Mouse (Mus musculus): ENCODE measurements around the gene Nxph3. TPM values are rescaled to one million over a fixed set of nuclear protein-coding genes. Genes with fewer than 3 reads are reported as not detected.
A peak's percentile ranks its signal among the peaks of the same experiment; 100 is the strongest.

Gene Nxph3
- polyA plus RNA-seq, 1 experiment = not detected

DNA sequence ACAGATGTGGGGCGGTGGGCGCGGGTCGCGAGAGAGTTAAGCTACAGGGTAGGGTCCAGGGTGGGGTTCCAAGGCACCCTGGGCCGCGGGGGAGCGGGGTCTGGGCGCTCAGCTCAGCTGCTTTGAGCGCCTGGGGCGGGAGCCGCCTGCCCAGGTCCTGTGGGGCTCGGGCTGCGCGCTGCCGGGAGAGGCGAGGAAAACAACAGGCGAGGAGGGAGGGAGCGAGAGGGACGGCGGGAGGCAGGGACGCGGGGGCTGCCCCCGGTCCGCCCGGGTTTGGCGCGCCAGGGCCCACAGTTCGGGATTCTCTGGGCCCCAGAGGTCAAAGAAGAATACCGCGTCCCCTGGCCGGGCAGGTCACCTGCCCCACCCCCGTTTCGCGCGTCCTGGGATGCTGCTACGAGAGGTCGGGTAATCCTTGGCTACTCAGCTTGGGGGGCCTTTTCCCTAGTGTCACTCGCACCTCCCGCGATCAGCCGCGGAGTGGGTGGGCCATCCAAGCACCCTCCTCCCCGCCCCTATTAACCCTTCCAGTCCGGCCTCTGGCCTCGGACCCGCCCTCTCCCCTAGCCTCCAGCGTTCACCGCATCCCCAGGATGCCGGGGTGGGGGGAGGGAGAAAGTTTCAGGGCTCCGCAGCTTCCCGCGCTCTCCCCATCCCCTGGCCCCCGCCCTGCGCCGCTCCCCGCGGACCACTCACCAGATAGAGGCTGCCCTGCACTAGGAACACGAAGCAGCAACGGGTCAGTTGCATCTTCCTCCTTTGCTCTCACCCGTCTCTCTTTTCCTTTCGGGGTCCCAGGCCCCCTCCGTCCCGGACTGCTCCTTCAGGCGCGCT lies 691 bp downstream of the Nxph3 start:
- Histone ChIP-seq H3K27ac (ENCODE audit: insufficient read depth, low read depth, low read length) (no peak overlapping the region), H3K4me1 (ENCODE audit: control insufficient read depth, insufficient read depth, low read length) (peaks cover 21% of the 10 kb centered on the region), H3K4me3 (ENCODE audit: insufficient read depth, low read depth, low read length) (peak overlapping the region; percentile 47)
- TF ChIP-seq CTCF (IDR thresholded peaks at IDR 0.05; ENCODE audit: insufficient read depth, low read depth, low read length) (no peak), POLR2A (IDR thresholded peaks at IDR 0.05; ENCODE audit: insufficient read depth, low read depth, low read length) (no peak)
- 2% methylated on average over 66 of the region's 66 CpGs for WGBS

- H3K4me3 ChIP-seq (ENCODE audit: insufficient read depth, low read depth, low read length) = no peak overlapping the region
- 80% methylated on average over 6 of the region's 6 CpGs for WGBS
- H3K27ac ChIP-seq (ENCODE audit: insufficient read depth, low read depth, low read length) = no peak overlapping the region
- H3K4me1 ChIP-seq (ENCODE audit: control insufficient read depth, insufficient read depth, low read length) = peaks cover 34% of the 10 kb centered on the region
- TF ChIP-seq POLR2A (IDR thresholded peaks at IDR 0.05; ENCODE audit: insufficient read depth, low read depth, low read length) (no peak), CTCF (IDR thresholded peaks at IDR 0.05; ENCODE audit: insufficient read depth, low read depth, low read length) (no peak)
These were observed 2.0 kb downstream of the Nxph3 start for GRCm38 (mm10) chr11:95512383-95512782.

DNA sequence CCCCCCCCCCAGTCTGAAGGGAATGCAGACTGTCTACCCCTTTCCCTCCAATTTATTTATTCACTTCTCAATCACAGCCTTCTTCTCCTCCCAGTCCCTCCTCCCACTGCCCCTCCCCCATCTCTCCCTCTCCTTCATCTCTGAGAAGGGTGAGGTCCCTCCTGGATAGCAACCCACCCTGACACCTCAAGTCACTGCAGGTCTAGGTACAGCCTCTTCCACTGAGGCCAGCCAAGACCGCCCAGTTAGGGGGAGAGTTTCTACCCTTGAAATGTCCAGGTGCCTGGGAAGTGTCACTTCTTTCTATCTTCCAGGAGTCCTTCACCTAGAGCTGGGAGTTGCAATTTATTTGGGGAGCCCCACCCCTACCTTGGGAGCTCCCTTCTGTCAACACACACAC lies 2.5 kb downstream of the Nxph3 start:
- no peak overlapping the region for H3K27ac ChIP-seq (ENCODE audit: insufficient read depth, low read depth, low read length)
- TF ChIP-seq POLR2A (IDR thresholded peaks at IDR 0.05; ENCODE audit: insufficient read depth, low read depth, low read length) (no peak), CTCF (IDR thresholded peaks at IDR 0.05; ENCODE audit: insufficient read depth, low read depth, low read length) (no peak)
- peaks cover 39% of the 10 kb centered on the region for H3K4me1 ChIP-seq (ENCODE audit: control insufficient read depth, insufficient read depth, low read length)
- no peak overlapping the region for H3K4me3 ChIP-seq (ENCODE audit: insufficient read depth, low read depth, low read length)
- 96% methylated on average over 1 of the region's 1 CpGs for WGBS

DNA sequence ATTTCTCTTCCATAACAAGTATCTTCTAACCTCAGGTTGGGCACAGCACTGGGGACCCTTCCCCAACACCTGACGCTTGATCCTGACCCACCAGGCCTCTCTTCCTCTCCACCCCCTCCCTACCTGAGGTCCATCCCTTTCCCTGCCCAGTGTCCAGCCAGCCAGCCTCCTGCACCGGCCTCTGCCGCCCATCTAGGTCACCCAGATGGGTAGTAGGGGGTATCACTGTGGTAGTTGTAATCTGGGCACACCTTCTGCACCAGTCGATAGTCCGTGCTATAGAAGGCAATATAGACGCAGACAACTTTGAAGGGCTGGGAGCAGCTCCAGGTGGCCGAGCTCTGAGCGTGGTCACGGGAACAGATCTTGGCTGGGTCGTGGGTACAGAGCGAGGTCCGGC lies 3.7 kb downstream of the Nxph3 start:
- Histone ChIP-seq H3K4me3 (ENCODE audit: insufficient read depth, low read depth, low read length) (no peak overlapping the region), H3K4me1 (ENCODE audit: control insufficient read depth, insufficient read depth, low read length) (peaks cover 43% of the 10 kb centered on the region), H3K27ac (ENCODE audit: insufficient read depth, low read depth, low read length) (no peak overlapping the region)
- 95% methylated on average over 12 of the region's 12 CpGs for WGBS
- TF ChIP-seq CTCF (IDR thresholded peaks at IDR 0.05; ENCODE audit: insufficient read depth, low read depth, low read length) (no peak), POLR2A (IDR thresholded peaks at IDR 0.05; ENCODE audit: insufficient read depth, low read depth, low read length) (no peak)

DNA sequence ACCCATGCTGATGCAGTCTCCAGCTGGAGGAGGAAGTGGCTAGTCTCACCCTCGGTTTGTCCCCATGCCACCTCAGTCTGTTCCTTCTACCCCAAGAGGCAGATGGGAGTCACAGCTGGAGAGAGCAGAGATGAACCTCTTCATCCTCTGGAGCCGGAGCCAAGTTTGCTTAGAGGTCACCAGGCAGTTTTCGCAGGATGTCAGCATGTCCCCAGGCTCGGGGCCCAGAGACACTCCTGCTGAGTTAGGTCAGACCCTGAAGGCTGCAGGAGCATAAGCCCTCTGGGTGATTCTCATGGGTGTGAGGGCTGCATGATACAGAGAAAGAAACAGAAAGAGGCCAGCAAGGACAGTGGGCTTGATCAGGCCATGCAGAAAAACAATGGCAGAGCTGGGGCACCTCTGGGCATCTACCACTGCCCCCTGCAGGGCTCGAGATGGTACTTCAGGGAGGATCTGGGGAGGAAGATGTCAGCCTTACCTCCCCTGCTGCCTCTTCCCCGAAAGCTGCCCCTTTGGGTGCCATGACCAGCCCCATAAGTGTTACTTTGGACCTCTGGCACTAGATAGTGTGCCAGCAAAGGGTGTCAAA lies 5.1 kb downstream of the Nxph3 start:
- Histone ChIP-seq H3K4me3 (ENCODE audit: insufficient read depth, low read depth, low read length) (no peak overlapping the region), H3K4me1 (ENCODE audit: control insufficient read depth, insufficient read depth, low read length) (peaks cover 38% of the 10 kb centered on the region), H3K27ac (ENCODE audit: insufficient read depth, low read depth, low read length) (no peak overlapping the region)
- WGBS = 78% methylated on average over 6 of the region's 6 CpGs
- TF ChIP-seq CTCF (IDR thresholded peaks at IDR 0.05; ENCODE audit: insufficient read depth, low read depth, low read length) = no peak
- no peak for TF ChIP-seq POLR2A (IDR thresholded peaks at IDR 0.05; ENCODE audit: insufficient read depth, low read depth, low read length)

DNA sequence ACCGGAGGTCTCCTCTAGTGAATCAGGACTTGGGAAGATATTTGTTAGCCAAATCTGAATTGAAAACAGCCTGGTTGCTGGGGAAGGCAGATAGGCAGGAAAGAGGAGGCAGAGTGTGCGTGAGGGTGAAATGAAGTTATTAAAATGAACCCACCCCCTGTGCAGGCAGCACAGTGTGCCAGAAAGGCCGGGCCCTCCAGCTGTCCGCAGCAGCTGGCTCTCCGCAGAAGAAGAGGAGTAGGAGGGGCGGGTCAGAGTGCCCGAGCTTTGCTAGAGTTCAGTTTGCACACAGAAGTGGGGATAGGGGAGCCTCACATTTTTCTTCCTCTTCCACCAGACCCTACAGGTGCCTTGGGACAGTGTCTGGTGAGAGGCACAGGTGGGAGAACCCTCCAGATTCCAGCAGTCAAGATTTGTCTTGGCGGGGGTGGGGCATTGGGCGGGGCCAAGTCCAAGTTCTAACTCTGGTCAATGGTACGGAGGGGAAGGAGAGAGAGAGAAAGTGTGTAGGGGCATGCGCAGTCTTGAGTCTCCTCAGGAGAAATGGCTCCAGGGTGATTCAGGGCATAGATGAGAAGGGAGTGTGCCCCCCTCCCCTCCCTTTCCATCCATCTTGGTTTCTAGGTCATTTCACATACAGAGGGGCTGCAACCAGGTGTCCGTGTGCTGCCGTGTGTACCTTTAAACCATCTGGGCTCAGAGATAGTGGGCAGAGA lies 6.0 kb downstream of the Nxph3 start:
- WGBS = 54% methylated on average over 13 of the region's 13 CpGs

DNA sequence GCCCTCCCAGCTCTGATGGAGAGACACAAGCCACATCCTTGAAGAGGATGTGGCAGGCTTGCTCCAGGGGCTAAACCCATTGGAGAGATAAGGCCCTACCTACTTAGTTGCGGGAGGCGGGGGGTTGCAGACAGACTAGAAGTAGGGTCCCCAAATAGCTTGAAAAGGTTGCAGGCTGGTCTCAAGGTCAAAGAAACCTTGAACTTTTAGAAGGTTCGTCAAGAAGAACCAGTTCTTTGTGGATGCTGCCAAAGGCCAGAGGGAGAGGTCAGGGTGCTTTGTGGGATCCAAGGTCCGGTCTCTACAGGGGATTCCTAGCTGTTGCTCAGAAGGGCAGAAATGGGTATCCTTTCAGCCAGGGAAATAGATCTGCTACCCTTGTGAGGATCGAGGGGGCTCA lies 6.6 kb downstream of the Nxph3 start:
- WGBS = 77% methylated on average over 5 of the region's 5 CpGs
- peaks cover 28% of the 10 kb centered on the region for H3K4me1 ChIP-seq (ENCODE audit: control insufficient read depth, insufficient read depth, low read length)
- TF ChIP-seq POLR2A (IDR thresholded peaks at IDR 0.05; ENCODE audit: insufficient read depth, low read depth, low read length) (no peak), CTCF (IDR thresholded peaks at IDR 0.05; ENCODE audit: insufficient read depth, low read depth, low read length) (no peak)
- H3K27ac ChIP-seq (ENCODE audit: insufficient read depth, low read depth, low read length) = no peak overlapping the region
- no peak overlapping the region for H3K4me3 ChIP-seq (ENCODE audit: insufficient read depth, low read depth, low read length)

More for the DNA sequence above, 6.0 kb downstream of the Nxph3 start:
- no peak overlapping the region for H3K4me3 ChIP-seq (ENCODE audit: insufficient read depth, low read depth, low read length)
- TF ChIP-seq CTCF (IDR thresholded peaks at IDR 0.05; ENCODE audit: insufficient read depth, low read depth, low read length) (no peak), POLR2A (IDR thresholded peaks at IDR 0.05; ENCODE audit: insufficient read depth, low read depth, low read length) (no peak)
- no peak overlapping the region for H3K27ac ChIP-seq (ENCODE audit: insufficient read depth, low read depth, low read length)
- H3K4me1 ChIP-seq (ENCODE audit: control insufficient read depth, insufficient read depth, low read length) = peaks cover 30% of the 10 kb centered on the region

DNA sequence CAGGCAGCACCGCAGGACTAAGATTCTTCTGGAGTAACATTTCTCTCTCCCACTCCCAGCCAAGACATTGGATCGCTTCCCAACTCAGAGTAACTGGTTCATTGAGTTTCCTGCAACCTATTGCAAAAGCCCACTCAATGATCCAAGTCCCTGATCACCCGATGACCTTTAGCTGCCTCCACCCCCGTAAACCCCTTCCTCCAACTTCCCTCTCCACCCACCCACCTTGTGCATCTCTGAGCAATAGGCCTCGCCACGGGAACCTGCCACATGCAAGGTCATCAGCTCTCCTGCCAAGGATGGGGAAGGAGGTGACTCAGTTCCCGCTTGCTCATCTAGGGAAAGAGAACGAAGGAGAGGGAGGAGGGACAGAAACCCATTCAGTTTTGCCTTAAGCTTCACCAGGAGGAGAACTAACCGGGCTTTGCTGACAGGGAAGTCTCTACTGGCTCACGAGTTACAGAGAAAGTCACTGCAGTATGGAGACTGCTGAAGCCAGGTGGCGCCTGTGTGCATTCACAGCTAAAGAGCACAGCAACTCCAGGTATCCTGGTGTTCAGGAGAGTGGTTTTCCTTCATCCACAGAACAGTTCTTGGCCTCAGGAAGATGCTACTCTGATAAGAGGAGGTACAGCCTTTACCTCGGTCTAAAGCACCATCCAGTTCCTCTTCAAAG lies 7.2 kb downstream of the Nxph3 start:
- TF ChIP-seq POLR2A (IDR thresholded peaks at IDR 0.05; ENCODE audit: insufficient read depth, low read depth, low read length) (no peak), CTCF (IDR thresholded peaks at IDR 0.05; ENCODE audit: insufficient read depth, low read depth, low read length) (no peak)
- Histone ChIP-seq H3K4me1 (ENCODE audit: control insufficient read depth, insufficient read depth, low read length) (peaks cover 28% of the 10 kb centered on the region), H3K27ac (ENCODE audit: insufficient read depth, low read depth, low read length) (no peak overlapping the region), H3K4me3 (ENCODE audit: insufficient read depth, low read depth, low read length) (no peak overlapping the region)
- 33% methylated on average over 12 of the region's 12 CpGs for WGBS
